Mouse (Mus musculus): ENCODE results near the gene Srm.
A peak's percentile ranks its signal among the peaks of the same experiment; 100 is the strongest.

Srm gene

GRCm38 (mm10) chr4:148633395-148634061 lies 42.2 kb downstream of the Srm start:
- DNase-seq (ENCODE audit: low spot score in 2 of 2), result no peak

- no peak for DNase-seq (ENCODE audit: low spot score in 2 of 2)
These were observed 44.0 kb downstream of the Srm start for GRCm38 (mm10) chr4:148635309-148635708.

GRCm38 (mm10) chr4:148638302-148638701 lies 47.0 kb downstream of the Srm start:
- no peak for DNase-seq (ENCODE audit: low spot score in 2 of 2)

GRCm38 (mm10) chr4:148639455-148639854 lies 48.2 kb downstream of the Srm start:
- DNase-seq (ENCODE audit: low spot score in 2 of 2), result no peak

- DNase-seq (ENCODE audit: low spot score in 2 of 2), result no peak
These were observed 49.8 kb downstream of the Srm start for GRCm38 (mm10) chr4:148641121-148641520.

GRCm38 (mm10) chr4:148643291-148644156 lies 52.2 kb downstream of the Srm start, which contains the start of gene Gm572:
Gm572 (plus strand) TSS chr4:148643317.
- DNase-seq (ENCODE audit: low spot score in 2 of 2), result no peak

GRCm38 (mm10) chr4:148644157-148644511 lies 52.8 kb downstream of the Srm start:
- peak in 1 of 2 experiments; percentile 44 for DNase-seq (ENCODE audit: low spot score in 2 of 2)

Data from frontal cortex, postnatal 14 days (tissue).